Mouse (Mus musculus): Measurements from ENCODE around the gene Uggt1. TPM values are rescaled to one million over a fixed set of nuclear protein-coding genes. Genes with fewer than 3 reads are reported as not detected.

The Uggt1 gene
- 10 to 100 TPM; 33.6 to 39.2 TPM for total RNA-seq (2021)
- long read RNA-seq, full-length matches to known transcripts: 13 of 30 reads
- long read RNA-seq, partial matches to known transcripts: 5 of 30 reads
- long read RNA-seq, other reads (novel, unspliced or antisense): 12 of 30 reads

DNA sequence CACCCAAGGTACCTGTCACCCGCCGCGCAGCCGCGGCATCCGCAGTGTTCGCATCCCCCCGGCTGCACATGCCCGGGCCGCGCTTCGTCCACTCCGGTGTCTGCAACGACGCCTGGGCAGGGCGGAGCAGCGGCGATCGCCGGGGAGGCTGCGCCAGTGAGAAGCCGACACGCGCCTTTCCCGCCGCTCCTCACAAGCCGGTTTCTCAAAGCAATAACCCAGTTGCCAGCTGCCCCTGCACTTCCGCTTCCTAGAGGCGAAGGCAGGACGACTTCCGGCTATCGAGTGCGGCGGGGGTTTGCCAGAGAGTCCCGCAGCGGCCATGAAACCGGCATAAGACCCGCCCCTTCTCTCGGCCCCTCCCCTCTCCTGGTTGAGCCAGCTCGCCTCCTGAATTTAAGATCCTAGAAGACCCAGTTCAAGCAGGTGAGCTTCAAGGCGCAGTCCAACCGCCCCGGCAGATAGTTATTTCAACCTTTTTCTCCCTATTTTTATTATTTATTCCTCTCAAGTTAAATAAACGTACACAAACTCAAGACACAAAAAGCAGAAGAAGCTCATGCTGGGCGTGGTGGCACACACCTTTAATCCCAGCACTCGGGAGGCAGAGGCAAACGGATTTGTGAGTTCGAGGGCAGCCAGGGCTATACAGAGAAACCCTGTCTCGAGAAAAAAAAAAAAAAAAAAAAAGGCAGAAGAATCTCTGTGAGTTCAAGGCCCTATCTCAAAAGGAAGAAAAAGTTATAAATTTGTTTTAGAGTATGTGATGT is at the start of gene Uggt1:
Gene Uggt1 (minus strand): TSS at position 663 of the 770 bp plus-strand sequence.
- peak; percentile 91 to 96 for DNase-seq (ENCODE audit: low spot score in 2 of 2)

DNA sequence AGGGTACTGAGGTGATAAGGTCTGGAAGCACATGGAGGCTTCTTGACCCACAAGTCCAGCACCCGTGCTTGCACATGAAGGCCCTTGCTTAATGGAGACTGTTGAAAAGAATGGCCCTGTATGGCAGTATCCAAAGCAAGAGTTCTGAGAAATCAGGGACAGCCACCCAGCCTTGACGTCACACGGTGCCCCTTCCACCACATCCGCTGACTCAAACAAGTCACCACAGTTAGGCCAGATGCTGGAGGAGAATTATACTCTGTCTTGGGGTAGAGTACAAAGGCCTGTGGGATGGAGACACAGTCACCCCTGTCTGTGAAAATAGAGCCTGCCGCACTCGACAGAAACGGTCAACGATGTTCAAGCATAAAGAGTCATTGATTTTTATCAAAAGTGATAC is 49.0 kb upstream of the Uggt1 start:
- DNase-seq (ENCODE audit: low spot score in 2 of 2): no peak

DNA sequence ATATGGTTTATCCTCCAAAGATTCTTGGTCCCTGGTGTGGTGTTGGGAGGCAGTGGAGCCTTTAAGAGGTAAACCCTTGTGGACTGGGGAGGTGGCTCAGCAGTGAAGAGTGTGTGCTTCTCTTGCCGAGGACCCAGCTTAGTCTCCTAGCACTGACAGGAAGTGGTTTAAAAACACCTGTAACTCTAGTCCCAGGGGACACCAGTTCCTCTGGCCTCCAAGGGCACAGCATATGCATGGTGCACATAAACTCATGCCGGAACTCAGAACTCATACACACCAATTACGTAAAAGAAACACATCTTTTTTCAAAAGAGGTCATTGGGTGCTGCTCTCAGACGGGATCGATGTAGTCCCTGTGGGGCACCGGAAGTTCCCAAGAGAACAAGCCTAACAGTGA is 37.3 kb upstream of the Uggt1 start:
- DNase-seq (ENCODE audit: low spot score in 2 of 2): no peak

DNA sequence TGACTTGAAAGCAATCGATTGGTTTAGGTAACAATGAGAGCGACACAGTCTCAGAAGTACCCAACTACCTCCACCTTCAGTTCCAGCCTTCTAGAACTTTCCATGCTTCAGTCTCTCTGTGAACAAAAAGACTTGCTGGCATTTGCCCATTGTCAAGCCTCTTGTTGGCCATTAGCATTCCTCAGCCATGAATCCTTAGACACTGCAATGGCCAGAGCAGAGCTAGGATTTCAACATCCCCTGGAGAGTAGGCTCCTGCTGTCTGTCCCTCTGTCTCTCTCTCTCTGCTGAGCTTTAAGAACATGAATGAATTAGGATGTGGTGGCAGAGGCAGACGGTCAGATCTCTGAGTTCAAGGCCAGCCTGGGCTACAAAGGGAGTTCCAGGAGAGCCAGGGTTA is 36.4 kb upstream of the Uggt1 start:
- no peak for DNase-seq (ENCODE audit: low spot score in 2 of 2)

DNA sequence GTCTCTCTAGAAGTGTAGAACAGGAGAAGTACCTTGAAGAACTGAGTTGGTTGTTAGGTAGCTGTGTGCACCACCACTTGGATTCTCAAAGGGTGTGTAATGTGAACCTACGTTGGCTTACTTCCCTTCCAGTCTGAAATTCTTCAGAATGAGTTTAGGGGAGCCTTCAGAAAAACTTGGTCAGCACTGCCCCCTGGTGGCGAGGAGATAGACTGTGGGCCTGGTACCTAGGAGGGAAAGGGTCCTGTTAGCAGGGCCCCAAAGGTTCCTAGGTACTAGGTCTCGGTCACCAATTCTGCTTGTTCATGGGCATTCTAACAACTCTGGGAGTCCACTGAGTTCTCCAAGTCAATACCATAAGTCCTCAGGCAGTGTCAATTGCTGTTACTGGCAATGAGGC is 34.7 kb upstream of the Uggt1 start:
- DNase-seq (ENCODE audit: low spot score in 2 of 2): peak; percentile 37 to 80

DNA sequence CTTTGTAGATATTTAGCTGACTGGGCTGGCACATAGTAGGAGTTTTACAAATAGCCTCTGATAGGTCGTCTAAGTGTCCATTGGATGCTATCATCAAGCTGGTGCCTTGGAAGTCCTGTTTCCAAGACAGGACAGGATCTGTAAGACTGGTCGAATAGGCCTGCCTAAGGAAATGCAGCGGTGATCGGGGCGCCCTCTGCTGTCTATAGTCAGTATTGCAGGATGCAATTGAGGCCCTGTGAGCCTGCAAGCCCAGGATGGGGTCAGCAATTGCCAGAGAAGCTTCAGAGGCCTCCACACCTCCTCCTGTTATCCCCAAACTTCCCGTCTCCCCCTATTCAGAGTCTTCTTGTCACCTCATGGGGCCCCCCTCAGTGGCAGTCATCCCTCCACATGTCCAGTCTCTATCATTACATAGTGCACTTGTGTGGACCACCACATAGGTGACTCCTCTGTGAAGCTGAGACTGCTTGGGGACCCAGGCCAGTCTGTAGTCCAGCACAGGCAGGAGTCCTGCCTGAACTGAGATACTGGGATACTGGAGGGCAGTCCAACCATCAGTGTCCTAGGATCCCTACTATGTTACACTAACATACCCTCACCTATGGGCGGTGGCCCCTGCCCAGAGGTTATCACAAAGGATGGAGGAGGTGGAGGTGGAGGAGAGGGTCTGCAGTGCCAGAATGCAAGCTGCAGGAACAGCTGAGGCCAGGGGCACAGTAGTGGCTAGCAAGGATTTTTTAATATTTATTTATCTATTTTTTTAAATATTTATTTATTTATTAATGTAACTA is 32.9 kb upstream of the Uggt1 start:
- peak; percentile 29 to 74 for DNase-seq (ENCODE audit: low spot score in 2 of 2)

DNA sequence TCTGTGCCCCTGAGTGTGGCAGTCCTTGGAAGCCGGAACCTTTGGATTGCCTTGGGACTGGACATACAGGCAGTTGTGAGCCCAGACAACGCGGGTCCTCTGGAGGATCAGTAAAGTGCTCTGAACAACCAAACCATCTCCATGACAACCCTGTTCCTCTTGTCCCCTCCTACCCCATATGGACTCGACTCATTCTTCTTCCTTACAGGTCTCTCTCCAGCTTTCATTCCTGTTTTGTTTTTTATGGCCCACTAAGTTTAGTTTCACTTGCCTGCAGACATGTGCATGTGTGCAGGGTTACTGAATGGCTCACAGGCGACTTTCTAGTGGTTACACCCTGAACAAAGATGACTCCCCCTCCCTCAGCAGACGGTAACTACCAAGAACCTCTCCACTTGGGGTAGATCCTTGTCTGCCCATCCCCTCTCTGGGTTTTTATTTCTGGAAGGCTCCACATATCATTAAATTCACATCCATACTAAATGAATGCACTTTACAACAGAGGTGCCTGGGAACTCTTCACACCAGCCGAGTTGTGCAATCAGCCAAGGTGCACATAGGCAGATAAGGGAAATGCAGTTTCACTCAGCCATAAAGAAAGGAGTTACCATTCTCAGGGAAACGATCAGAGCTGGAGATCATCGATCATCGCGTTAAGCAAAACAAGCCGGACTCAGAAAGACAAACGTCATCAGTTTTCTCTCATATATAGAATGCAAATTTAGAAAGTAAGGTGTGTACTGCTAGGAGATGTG is 31.3 kb upstream of the Uggt1 start:
- DNase-seq (ENCODE audit: low spot score in 2 of 2): no peak

DNA sequence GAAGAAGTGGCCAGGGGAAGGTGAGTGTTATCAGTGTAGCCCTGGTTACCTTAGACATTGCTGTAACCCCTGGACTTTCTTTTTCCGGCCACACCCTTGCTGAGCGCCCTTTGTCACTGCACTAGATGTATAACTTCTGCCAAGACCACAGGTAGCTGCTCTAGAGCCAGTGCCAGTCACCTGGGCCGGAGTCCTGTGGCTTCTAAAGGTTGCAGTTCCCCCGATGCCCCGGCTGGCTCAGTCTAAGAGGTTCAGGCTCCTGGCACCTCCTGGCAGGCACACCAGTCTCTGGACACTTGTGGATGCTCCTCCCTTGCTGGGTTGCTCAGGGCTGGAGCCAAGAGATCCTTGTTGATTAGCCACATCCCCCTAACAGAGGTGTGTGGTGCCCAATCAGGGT is 29.9 kb upstream of the Uggt1 start, which contains the start of gene Neurl3:
Gene Neurl3 (minus strand): TSS at position 225 of the 400 bp plus-strand sequence.
- no peak for DNase-seq (ENCODE audit: low spot score in 2 of 2)

DNA sequence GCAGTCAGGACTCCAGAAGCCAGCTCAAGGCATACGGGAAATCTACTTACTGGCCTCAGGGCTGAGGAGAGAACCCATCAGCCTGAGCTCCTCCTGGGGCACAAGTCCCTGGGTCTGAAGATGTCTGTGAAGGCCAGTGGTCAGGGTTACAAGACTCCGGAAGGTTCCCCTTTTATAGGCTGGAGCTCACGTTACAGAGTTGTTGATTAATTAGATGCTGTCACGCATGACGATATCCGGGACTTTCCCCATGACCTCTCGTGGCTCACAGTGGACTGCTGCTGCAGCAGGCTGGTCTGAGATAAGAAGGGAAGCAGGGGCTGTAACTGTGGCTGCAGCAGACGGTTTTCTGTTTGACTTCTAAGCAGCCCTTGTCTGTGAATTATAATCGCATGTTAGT is 28.8 kb upstream of the Uggt1 start:
- no peak for DNase-seq (ENCODE audit: low spot score in 2 of 2)

DNA sequence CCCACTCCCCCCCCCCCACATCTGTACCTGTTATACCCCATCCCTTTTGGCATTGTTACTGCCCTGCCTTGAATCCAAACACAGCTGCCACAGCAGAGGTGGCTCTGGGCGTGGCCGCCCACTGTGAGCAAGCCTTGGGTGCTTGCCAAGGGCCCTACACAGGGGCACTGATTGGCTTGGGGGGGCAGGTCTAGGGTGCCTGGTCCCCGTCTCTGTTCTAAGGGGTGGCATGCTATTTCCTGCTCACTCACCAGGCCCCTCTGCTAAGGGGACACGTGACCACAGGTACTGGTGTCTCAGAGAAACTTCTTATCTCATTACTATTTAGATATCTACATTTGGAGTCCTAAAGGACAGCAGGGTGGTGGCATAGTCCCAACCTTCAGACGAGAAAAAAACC is 28.0 kb upstream of the Uggt1 start:
- no peak for DNase-seq (ENCODE audit: low spot score in 2 of 2)

DNA sequence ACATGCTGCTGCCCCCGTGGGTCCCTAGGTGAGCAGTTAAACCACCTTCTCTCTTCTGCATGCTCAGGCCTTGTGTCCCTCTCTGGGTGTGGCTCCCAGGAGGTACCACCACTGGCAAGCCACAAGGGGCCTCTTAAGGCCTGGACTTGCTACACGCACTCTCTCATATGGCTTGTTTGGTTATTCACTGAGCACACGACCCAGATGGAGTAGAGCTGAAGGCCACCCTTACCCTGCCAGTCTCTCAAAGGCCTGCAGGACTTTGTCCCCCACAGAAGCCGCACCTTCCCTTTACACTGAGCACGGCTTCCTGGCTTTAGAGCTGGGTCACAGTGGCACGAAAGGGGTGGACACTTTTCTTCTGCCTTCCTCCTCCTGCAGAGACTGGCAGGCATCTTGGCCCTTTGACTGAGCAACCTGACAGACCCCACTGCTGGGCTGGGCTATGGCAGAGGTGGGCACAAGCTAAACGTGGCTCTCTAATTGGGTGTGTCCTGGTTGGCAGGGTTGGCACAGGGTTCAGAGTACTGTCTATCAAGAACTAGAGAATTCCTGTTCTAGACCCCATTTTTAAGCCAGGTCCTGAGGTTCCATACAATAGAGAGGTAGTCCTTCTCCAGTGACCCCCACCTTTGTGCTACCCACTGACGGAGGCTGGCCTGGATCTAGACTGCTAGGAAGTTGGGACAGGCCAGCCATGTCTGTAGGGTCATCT is 27.2 kb upstream of the Uggt1 start:
- no peak for DNase-seq (ENCODE audit: low spot score in 2 of 2)

DNA sequence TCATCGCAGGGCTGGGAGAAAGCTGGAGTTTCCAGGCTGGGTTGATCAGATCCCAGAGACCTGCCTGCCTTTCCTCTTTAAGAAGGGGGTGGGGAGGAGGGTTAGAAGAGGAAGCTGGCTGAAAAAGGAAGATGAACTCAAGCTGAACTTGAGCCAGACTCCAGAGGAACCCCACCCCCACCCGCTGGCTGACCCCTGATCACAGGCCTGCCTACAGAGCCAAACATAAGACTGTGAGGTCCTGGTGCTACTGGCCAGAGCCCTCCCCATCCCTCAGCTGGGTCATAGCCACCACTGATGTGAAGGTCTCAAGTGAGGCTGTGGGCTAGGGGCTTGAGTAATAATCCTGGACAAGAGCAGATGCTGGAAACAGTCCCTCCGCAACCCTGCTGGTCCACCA is 26.1 kb upstream of the Uggt1 start:
- DNase-seq (ENCODE audit: low spot score in 2 of 2): no peak

DNA sequence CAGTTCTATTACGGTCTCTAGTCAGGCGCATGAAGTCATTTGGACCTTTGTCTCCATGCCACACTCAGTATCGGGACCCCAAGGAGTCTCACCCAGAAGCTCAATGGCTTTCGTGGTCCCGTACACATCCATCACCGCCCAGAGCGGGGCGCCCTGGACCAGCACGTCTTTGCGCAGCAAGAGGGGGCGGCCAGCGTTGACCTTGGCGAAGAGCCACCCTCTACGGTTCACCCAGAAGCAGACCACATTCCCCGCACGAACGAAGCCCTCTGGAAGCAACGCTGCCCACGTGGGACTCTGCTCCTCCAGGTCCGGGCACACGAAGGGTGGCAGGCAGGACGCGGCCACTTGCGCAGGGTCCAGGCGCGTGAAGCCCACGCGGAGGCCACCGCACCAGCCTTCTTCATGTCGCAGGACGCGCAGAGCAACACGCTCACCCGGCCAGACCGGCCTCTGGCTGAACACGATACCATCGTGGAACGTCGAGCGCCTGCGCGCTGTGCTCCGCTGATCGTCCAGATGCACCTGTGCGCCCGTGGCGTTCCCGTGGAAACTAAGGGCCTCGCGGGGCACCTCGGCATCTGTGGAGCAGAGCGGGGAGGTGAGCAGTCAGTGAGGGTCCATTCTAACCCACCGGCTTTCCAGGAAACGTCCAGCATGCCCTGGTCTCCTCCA is 24.7 kb upstream of the Uggt1 start:
- no peak for DNase-seq (ENCODE audit: low spot score in 2 of 2)

DNA sequence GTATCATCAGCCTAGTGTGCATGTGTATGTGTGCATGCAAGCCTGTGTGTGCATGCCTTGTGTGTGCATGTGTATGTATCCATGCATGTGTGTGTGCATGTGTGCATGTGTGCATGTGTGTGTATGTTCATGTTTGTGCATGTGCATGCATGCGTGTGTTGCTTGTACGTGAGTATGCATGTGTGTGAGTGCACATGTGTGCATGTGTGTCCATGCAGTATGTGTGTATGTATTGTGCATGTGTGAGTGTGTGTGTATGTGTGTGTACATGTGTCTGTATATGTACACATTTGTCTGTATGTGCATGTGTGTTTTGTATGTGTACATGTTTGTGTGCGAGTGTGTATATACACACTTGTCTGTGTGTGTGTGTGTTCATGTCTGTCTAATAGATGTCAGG is 23.1 kb upstream of the Uggt1 start:
- no peak for DNase-seq (ENCODE audit: low spot score in 2 of 2)

DNA sequence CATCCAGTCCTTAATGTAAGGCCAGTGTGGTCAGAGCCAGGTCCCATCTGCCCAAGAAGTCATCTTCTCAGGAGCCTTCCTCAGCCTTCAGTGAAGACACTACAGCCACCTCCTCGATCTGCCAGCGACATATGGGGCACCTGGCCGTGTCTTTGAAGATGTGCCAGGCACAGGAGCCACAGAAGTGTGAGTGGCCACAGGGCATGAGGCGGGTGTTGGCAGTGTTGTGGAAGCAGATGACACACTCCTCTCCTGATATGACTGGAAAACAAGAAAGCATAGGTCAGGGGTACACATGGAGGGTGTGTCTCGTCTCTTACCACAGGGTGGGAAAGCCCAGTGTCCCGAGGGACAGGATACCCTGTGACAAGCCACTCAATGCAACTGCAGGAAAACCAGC is 21.8 kb upstream of the Uggt1 start:
- no peak for DNase-seq (ENCODE audit: low spot score in 2 of 2)

DNA sequence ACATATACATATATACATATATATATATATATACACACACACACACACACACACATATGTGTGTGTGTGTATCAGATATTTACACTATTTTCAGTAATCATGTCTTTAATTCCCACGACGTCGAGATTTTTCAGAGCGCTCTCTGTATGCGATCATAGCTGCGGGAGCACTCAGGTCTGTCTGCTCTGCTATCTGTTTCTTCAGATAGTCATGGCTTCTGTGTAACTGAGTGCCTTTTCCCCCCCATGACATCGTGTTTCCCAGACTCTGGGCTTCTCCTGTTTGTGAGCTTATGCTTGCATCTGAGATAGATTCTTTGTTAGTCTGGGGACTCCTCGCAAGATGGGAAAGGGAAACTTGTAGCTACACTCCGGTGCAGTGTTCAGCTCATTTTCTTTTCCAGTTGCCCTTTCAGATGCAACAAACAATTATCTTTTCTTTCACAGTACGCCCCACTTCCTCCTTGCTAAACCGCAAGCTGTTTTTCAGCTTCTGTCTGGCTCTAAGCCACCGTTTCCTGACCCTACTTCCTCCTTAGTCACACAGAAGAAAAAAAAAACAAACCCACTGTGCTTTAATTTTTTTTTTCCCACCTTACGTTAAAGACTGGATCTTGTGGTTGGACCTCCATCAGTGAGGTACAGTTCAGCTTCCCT is 19.4 kb upstream of the Uggt1 start:
- DNase-seq (ENCODE audit: low spot score in 2 of 2): no peak

DNA sequence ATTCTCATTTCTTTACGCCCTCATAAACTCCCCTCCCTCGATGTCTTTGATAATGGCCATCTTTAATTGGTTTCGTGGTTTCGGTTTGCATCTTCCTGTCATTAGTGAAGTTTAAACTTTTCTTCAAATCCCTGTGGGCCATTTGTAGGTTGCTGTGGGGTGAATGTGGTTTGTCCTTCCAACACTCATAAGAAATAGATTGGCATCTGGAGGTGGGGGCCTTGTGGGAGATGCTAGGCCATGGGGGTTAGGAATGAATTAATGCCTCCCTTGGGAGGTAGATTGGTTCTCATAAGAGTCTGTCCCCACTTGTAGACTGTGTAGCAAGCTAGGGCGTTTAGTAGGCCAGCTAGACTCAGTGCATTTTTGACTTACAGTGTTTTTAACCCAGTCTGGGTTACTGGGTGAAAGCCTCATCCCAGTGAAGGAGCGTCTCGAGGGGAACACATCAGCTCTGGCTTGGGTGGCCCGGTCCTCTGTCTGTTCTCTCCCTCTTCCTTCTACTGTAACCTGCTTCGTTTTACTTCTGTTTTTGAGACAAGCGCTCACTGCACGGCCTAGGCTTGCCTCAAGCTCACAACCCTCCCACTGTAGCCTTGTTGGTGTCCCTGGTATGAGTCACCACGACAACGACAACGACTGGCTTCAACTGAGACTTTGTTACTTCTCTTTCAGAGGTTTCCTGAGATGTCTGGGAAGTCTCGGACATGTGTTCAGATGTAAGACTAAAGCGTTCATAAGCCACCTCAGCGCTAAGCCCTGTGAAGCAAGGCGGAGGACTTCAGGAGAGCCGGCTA is 17.4 kb upstream of the Uggt1 start:
- DNase-seq (ENCODE audit: low spot score in 2 of 2): no peak

DNA sequence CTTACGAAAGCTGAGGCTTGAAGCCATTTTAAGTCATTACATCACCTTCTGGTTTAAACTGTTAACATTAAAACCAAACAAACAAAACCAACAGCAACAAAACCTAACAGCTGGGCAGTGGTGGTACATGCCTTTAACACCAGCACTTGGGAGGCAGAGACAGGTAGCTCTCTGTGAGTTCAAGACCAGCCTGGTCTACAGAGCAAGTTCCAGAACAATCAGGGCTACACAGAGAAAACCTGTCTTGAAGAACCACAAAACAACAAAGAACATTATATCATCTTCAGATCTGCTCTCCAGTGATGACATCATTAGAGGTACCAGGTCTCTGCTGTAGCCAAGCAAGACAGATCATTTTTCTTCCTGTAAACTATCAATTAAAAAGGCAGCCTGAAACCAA is 15.9 kb upstream of the Uggt1 start:
- no peak for DNase-seq (ENCODE audit: low spot score in 2 of 2)

DNA sequence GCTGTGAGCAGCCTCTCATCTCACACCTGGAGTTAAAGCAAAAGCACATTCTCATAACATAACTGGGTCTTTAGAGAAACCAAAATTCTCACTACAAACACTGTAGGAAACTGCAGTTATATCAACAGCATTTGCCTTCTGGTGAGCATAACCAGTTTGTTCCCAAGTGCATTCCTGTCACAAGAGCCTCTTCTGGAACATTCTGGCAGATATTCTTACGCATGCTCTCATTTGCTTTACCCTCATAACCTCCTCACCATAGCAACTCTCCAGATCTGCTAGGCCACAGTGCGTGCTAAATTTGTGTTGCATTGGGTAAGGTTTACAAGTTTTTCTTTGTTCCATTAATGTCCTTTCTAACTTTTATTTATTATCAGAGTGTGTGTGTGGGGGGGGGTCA is 14.8 kb upstream of the Uggt1 start:
- DNase-seq (ENCODE audit: low spot score in 2 of 2): no peak

Measured in layer of hippocampus, adult 18-20 months (tissue).